32 mouse cellular contexts compared by ENCODE assay signal in genomic region chr7:119887887-119888286, GRCm38 (mm10). TPM values are rescaled to one million over a fixed set of nuclear protein-coding genes. Genes with fewer than 3 reads are reported as not detected.
DNase-seq lines count a peak whose midpoint lies in the region; TF ChIP-seq lines count a peak whose summit lies in the region.
"Had no signal": no experiment of that assay in that cellular context is flagged by ENCODE, and none has a peak within 500 bp of the region (broad histone marks: within the 10 kb centered on the region; RNA-seq: fewer than 3 reads in every experiment).

No protein-coding gene starts in this region.

- no peak for TF ChIP-seq CTCF in bone marrow macrophage, adult 2 months (IDR thresholded peaks at IDR 0.05; ENCODE audit: low read depth, low read length)

- H3K4me3 ChIP-seq in bone marrow macrophage, adult 2 months (ENCODE audit: insufficient read depth, low read length): no peak overlapping the region
- H3K4me3 ChIP-seq in macrophage (ENCODE audit: inconsistent target): no peak overlapping the region
- H3K4me3 ChIP-seq: embryonic facial prominence, embryonic 13.5 days; erythroblast, embryonic 14.5 days; forebrain, embryonic 12.5 days; heart, embryonic 10.5 days; heart, embryonic 15.5 days; hindbrain, embryonic 13.5 days; lung, embryonic 15.5 days; megakaryocyte, embryonic 14.5 days; midbrain, embryonic 13.5 days; neural tube, embryonic 15.5 days; stomach, embryonic 15.5 days had no signal

- H3K36me3 ChIP-seq in macrophage (ENCODE audit: inconsistent target): no peaks in the 10 kb centered on the region
- H3K36me3 ChIP-seq: embryonic facial prominence, embryonic 13.5 days; forebrain, embryonic 12.5 days; heart, embryonic 10.5 days; heart, embryonic 15.5 days; hindbrain, embryonic 13.5 days; lung, embryonic 15.5 days; midbrain, embryonic 13.5 days; stomach, embryonic 15.5 days had no signal

- peaks cover 36% of the 10 kb centered on the region for H3K4me1 ChIP-seq in bone marrow macrophage, adult 2 months (ENCODE audit: control insufficient read depth, insufficient read depth, low read length)
- H3K4me1 ChIP-seq: embryonic facial prominence, embryonic 13.5 days; forebrain, embryonic 12.5 days; heart, embryonic 15.5 days; lung, embryonic 15.5 days; stomach, embryonic 15.5 days had no signal

- no peak for TF ChIP-seq POLR2A in bone marrow macrophage, adult 2 months (IDR thresholded peaks at IDR 0.05; ENCODE audit: borderline replicate concordance, low read depth, low read length)

- DNase-seq in gastrocnemius, adult 18-20 months (ENCODE audit: low spot score): peak; percentile 10
- no peak for DNase-seq in gastrocnemius, adult 8-10 months (ENCODE audit: low spot score in 2 of 2)
- no peak for DNase-seq in cerebellum, postnatal 25 days
- no peak for DNase-seq in lung, adult 18-20 months
- DNase-seq in adrenal gland, postnatal 4 days (ENCODE audit: low spot score in 2 of 2): no peak
- DNase-seq: adrenal gland, postnatal 25 days; cerebellum, adult 8-10 months; forebrain, postnatal 0 days; gastrocnemius, postnatal 14 days; heart, adult 11 months; heart, postnatal 4 days; kidney, adult 8-10 months; kidney, postnatal 4 days; liver; retina, postnatal 1 day; right cerebral cortex, postnatal 14 days; thymus, postnatal 14 days had no signal

- WGBS in macrophage (ENCODE audit: missing documents): 90% methylated on average over 4 of the region's 4 CpGs

- peak overlapping the region; percentile 85 for H3K27ac ChIP-seq in bone marrow macrophage, adult 2 months (ENCODE audit: insufficient read depth, low read depth, low read length)
- peak overlapping the region; percentile 49 for H3K27ac ChIP-seq in macrophage
- H3K27ac ChIP-seq: embryonic facial prominence, embryonic 13.5 days; forebrain, embryonic 12.5 days; heart, embryonic 10.5 days; heart, embryonic 15.5 days; hindbrain, embryonic 13.5 days; kidney, postnatal 0 days; liver, embryonic 14.5 days; lung, embryonic 15.5 days; midbrain, embryonic 13.5 days; neural tube, embryonic 15.5 days; stomach, embryonic 15.5 days had no signal

- peaks cover 75% of the 10 kb centered on the region for H3K79me2 ChIP-seq in macrophage (ENCODE audit: inconsistent target)

RNA-seq across cellular contexts. Expression of gene Lyrm1, which starts 7.8 kb away (rescaled TPM):
- total RNA-seq in gastrocnemius, adult 18-20 months (2021): 10 to 100 TPM; 11.3 to 12.5 TPM
- 10 to 100 TPM in 1 of 4 experiments, 1 to 10 TPM in 3; 8.2 to 11.5 (median 9.2) TPM for total RNA-seq in gastrocnemius, adult 8-10 months (2022)
- polyA plus RNA-seq in bone marrow macrophage, adult 2 months (2012; ENCODE audit: insufficient read depth, insufficient read length, missing spikeins): 6.4 and 7.1 TPM in 2 replicates
- 10 to 100 TPM in 6 of 26 experiments, 1 to 10 TPM in 20; 2.7 to 15.7 (median 7.0) TPM for total RNA-seq in macrophage (2018; cell fraction: chromatin; rRNA removed)
- total RNA-seq in macrophage (2018; cell fraction: cytosol; rRNA removed): 10 to 100 TPM in 11 of 26 experiments, 1 to 10 TPM in 15; 5.2 to 15.4 (median 9.2) TPM
- total RNA-seq in macrophage (2018; cell fraction: nucleus; rRNA removed): 10 to 100 TPM in 8 of 26 experiments, 1 to 10 TPM in 18; 4.9 to 13.5 (median 8.6) TPM
- polyA plus RNA-seq in macrophage (2018): 6.2 to 21.0 TPM (median 8.1 TPM) in 3 replicates
- 1 to 10 TPM; 3.3 to 4.5 TPM for total RNA-seq in adrenal gland, postnatal 4 days (2021)

RNA-seq across cellular contexts. Expression of gene Dcun1d3, which starts 8.2 kb away (rescaled TPM):
- 10 to 100 TPM; 20.3 to 21.1 TPM for total RNA-seq in gastrocnemius, adult 18-20 months (2021)
- 10 to 100 TPM; 13.2 to 22.6 (median 20.8) TPM for total RNA-seq in gastrocnemius, adult 8-10 months (2022)
- 7.8 and 13.0 TPM in 2 replicates for polyA plus RNA-seq in bone marrow macrophage, adult 2 months (2012; ENCODE audit: insufficient read depth, insufficient read length, missing spikeins)
- 10 to 100 TPM; 26.4 to 85.5 (median 42.5) TPM for total RNA-seq in macrophage (2018; cell fraction: chromatin; rRNA removed)
- 10 to 100 TPM in 22 of 26 experiments, 1 to 10 TPM in 4; 9.5 to 30.1 (median 12.5) TPM for total RNA-seq in macrophage (2018; cell fraction: cytosol; rRNA removed)
- 10 to 100 TPM; 25.7 to 99.9 (median 40.9) TPM for total RNA-seq in macrophage (2018; cell fraction: nucleus; rRNA removed)
- 6.6 to 9.8 TPM (median 9.0 TPM) in 3 replicates for polyA plus RNA-seq in macrophage (2018)
- total RNA-seq in adrenal gland, postnatal 4 days (2021): 10 to 100 TPM; 18.3 to 24.4 TPM
